Mouse (Mus musculus) heart, embryonic 12.5 days (tissue): ENCODE measurements around the gene Actn1. TPM values are rescaled to one million over a fixed set of nuclear protein-coding genes. Genes with fewer than 3 reads are reported as not detected.

Experiments
- ATAC-seq: fragments of 200-750 bp; cut with Nextera tagmentation; 2 replicates; pipeline ENCODE4 v1.8.0; 2017; ENCODE audit warnings: moderate TSS enrichment, moderate library complexity; ENCODE audit not compliant: insufficient number of reproducible peaks, low FRiP score
- H3K27ac ChIP-seq: fragments of 300-500 bp; sonication (generic); 2 replicates; pipeline ENCODE4 v1.5.1; 2016; ENCODE audit warnings: mild to moderate bottlenecking, moderate library complexity; ENCODE audit not compliant: poor library complexity, severe bottlenecking
- H3K27me3 ChIP-seq: fragments of 300-500 bp; sonication (generic); replicated peaks from 2 replicates; pipeline ENCODE4 v1.6.1; 2016; ENCODE audit warnings: mild to moderate bottlenecking, moderate library complexity
- H3K36me3 ChIP-seq: fragments of 300-500 bp; sonication (generic); 2 replicates; pipeline ENCODE4 v1.6.1; 2016; ENCODE audit warnings: mild to moderate bottlenecking, moderate library complexity
- H3K4me1 ChIP-seq: fragments of 300-500 bp; sonication (generic); replicated peaks from 2 replicates; pipeline ENCODE4 v1.6.1; 2016; ENCODE audit warnings: mild to moderate bottlenecking
- H3K4me2 ChIP-seq: fragments of 300-500 bp; sonication (generic); 2 replicates; pipeline ENCODE4 v1.6.1; 2016; ENCODE audit warnings: mild to moderate bottlenecking, moderate library complexity
- H3K4me3 ChIP-seq: fragments of 300-500 bp; sonication (generic); 2 replicates; pipeline ENCODE4 v1.5.1; 2016; ENCODE audit warnings: mild to moderate bottlenecking
- H3K9ac ChIP-seq: fragments of 300-500 bp; sonication (generic); 2 replicates; pipeline ENCODE4 v1.6.1; 2016; ENCODE audit warnings: mild to moderate bottlenecking, moderate library complexity
- H3K9me3 ChIP-seq: fragments of 300-500 bp; sonication (generic); replicated peaks from 2 replicates; pipeline ENCODE4 v1.6.1; 2016; ENCODE audit warnings: mild to moderate bottlenecking, moderate library complexity
- WGBS: fragments of 180-500 bp; shearing (Covaris S2); methylation state at CpG from one replicate; pipeline ENCODE4 v1.1.7; 2016; 5-methylcytosine and 5-hydroxymethylcytosine counted together
- polyA plus RNA-seq: library from polyadenylated mRNA; unstranded; fragments of >200 nt; fragmentation: Nextera tagmentation; extraction: Ambion mirVana; gene quantifications from 2 replicates; pipeline ENCODE4 v1.2.1, GENCODE M21; 2016

Actn1 gene
- polyA plus RNA-seq, 1 experiment from 2014 or later: 63.6 TPM

GRCm38 (mm10) chr12:80213810-80214209 is 46.4 kb downstream of the Actn1 start:
- ATAC-seq: no peak
- H3K4me3 ChIP-seq: no peak overlapping the region
- peaks cover 94% of the 10 kb centered on the region for H3K4me1 ChIP-seq
- H3K9ac ChIP-seq: no peak overlapping the region
- peaks cover 6% of the 10 kb centered on the region for H3K36me3 ChIP-seq
- 35% methylated on average over 8 of the region's 8 CpGs for WGBS
- H3K4me2 ChIP-seq: no peak overlapping the region
- no peaks in the 10 kb centered on the region for H3K27me3 ChIP-seq
- no peaks in the 10 kb centered on the region for H3K9me3 ChIP-seq
- H3K27ac ChIP-seq: peak overlapping the region; percentile 57; the same call in 1 of the 2 replicates

DNA sequence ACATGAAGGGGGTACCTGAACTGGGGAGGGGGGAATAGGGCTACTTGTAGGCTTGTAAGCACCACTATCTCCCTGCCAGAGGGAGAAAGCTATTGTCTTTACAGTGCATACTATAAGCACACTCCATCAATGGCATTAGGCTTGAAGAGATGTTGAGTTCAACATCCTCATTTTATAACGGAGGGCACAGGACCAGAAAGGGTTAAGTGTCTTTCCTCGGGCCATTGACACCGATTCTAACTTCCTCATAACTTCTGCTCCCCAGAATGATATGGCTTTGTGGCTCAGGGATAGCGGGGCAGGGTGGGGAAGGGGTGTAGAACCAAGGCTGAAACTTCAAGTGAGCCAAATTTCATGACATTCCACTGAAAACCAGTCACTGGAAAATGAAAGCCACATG is 46.9 kb downstream of the Actn1 start:
- Histone ChIP-seq H3K4me1 (peaks cover 94% of the 10 kb centered on the region), H3K27ac (peak overlapping the region; percentile 57; the same call in 1 of the 2 replicates), H3K4me3 (no peak overlapping the region), H3K27me3 (no peaks in the 10 kb centered on the region), H3K4me2 (no peak overlapping the region), H3K36me3 (peaks cover 6% of the 10 kb centered on the region), H3K9ac (no peak overlapping the region), H3K9me3 (no peaks in the 10 kb centered on the region)
- ATAC-seq: no peak
- 36% methylated on average over 4 of the region's 4 CpGs for WGBS

- 46% methylated on average over 4 of the region's 4 CpGs for WGBS
- 0 out of 2 replicates have a peak overlapping the region, but pooled peaks have one; percentile 27 for H3K9ac ChIP-seq
- H3K4me1 ChIP-seq: peaks cover 76% of the 10 kb centered on the region
- H3K9me3 ChIP-seq: no peaks in the 10 kb centered on the region
- no peak for ATAC-seq
- H3K27ac ChIP-seq: peak overlapping the region; percentile 48
- no peak overlapping the region for H3K4me3 ChIP-seq
- no peaks in the 10 kb centered on the region for H3K27me3 ChIP-seq
- H3K36me3 ChIP-seq: peaks cover 23% of the 10 kb centered on the region
- peak overlapping the region; percentile 14; the same call in 1 of the 2 replicates for H3K4me2 ChIP-seq
Measured at GRCm38 (mm10) chr12:80210791-80211612, 49.2 kb downstream of the Actn1 start.

GRCm38 (mm10) chr12:80209914-80210313 is 50.3 kb downstream of the Actn1 start:
- Histone ChIP-seq H3K27ac (peak overlapping the region; percentile 90), H3K27me3 (no peaks in the 10 kb centered on the region), H3K4me1 (peaks cover 68% of the 10 kb centered on the region), H3K4me2 (no peak overlapping the region), H3K9me3 (no peaks in the 10 kb centered on the region), H3K9ac (no peak overlapping the region), H3K4me3 (no peak overlapping the region), H3K36me3 (peaks cover 34% of the 10 kb centered on the region)
- 60% methylated on average over 4 of the region's 4 CpGs for WGBS
- no peak for ATAC-seq

GRCm38 (mm10) chr12:80208126-80208820 is 51.9 kb downstream of the Actn1 start:
- H3K9ac ChIP-seq: peak overlapping the region; percentile 23; the same call in 1 of the 2 replicates
- WGBS: 42% methylated on average over 19 of the region's 19 CpGs
- peaks cover 49% of the 10 kb centered on the region for H3K36me3 ChIP-seq
- peak overlapping the region; percentile 18; the same call in 1 of the 2 replicates for H3K4me2 ChIP-seq
- no peaks in the 10 kb centered on the region for H3K27me3 ChIP-seq
- no peak overlapping the region for H3K4me3 ChIP-seq
- H3K27ac ChIP-seq: peak overlapping the region; percentile 90
- no peak for ATAC-seq
- H3K4me1 ChIP-seq: peaks cover 56% of the 10 kb centered on the region
- no peaks in the 10 kb centered on the region for H3K9me3 ChIP-seq

GRCm38 (mm10) chr12:80203284-80203683 is 56.9 kb downstream of the Actn1 start:
- Histone ChIP-seq H3K27ac (no peak overlapping the region), H3K27me3 (no peaks in the 10 kb centered on the region), H3K4me3 (no peak overlapping the region), H3K36me3 (peaks cover 73% of the 10 kb centered on the region), H3K4me2 (no peak overlapping the region), H3K9me3 (no peaks in the 10 kb centered on the region), H3K9ac (0 out of 2 replicates have a peak overlapping the region, but pooled peaks have one; percentile 6), H3K4me1 (peaks cover 40% of the 10 kb centered on the region)
- ATAC-seq: no peak
- 79% methylated on average over 4 of the region's 4 CpGs for WGBS

- H3K27me3 ChIP-seq: no peaks in the 10 kb centered on the region
- 69% methylated on average over 2 of the region's 2 CpGs for WGBS
- H3K4me1 ChIP-seq: peaks cover 36% of the 10 kb centered on the region
- no peak overlapping the region for H3K4me3 ChIP-seq
- H3K9me3 ChIP-seq: no peaks in the 10 kb centered on the region
- peaks cover 76% of the 10 kb centered on the region for H3K36me3 ChIP-seq
- H3K4me2 ChIP-seq: no peak overlapping the region
- H3K27ac ChIP-seq: peak overlapping the region; percentile 45; the same call in 1 of the 2 replicates
- no peak for ATAC-seq
- H3K9ac ChIP-seq: no peak overlapping the region
Measured at GRCm38 (mm10) chr12:80199738-80200137, 60.4 kb downstream of the Actn1 start.

GRCm38 (mm10) chr12:80198487-80198886 is 61.7 kb downstream of the Actn1 start:
- Histone ChIP-seq H3K27me3 (no peaks in the 10 kb centered on the region), H3K9ac (peak overlapping the region; percentile 37; the same call in 1 of the 2 replicates), H3K9me3 (no peaks in the 10 kb centered on the region), H3K4me1 (peaks cover 36% of the 10 kb centered on the region), H3K36me3 (peaks cover 77% of the 10 kb centered on the region), H3K4me3 (no peak overlapping the region), H3K27ac (peak overlapping the region; percentile 60; the same call in 1 of the 2 replicates), H3K4me2 (no peak overlapping the region)
- 23% methylated on average over 3 of the region's 3 CpGs for WGBS
- ATAC-seq: peak; percentile 51; the same call in 1 of the 2 replicates

GRCm38 (mm10) chr12:80197343-80197742 is 62.8 kb downstream of the Actn1 start:
- H3K9ac ChIP-seq: no peak overlapping the region
- no peak for ATAC-seq
- H3K27me3 ChIP-seq: no peaks in the 10 kb centered on the region
- H3K27ac ChIP-seq: no peak overlapping the region
- no peak overlapping the region for H3K4me2 ChIP-seq
- H3K36me3 ChIP-seq: peaks cover 81% of the 10 kb centered on the region
- peaks cover 25% of the 10 kb centered on the region for H3K4me1 ChIP-seq
- H3K4me3 ChIP-seq: no peak overlapping the region
- no peaks in the 10 kb centered on the region for H3K9me3 ChIP-seq
- 80% methylated on average over 10 of the region's 10 CpGs for WGBS

- WGBS: 79% methylated on average over 5 of the region's 5 CpGs
- ATAC-seq: no peak
- Histone ChIP-seq H3K4me2 (no peak overlapping the region), H3K4me1 (no peaks in the 10 kb centered on the region), H3K27me3 (no peaks in the 10 kb centered on the region), H3K27ac (no peak overlapping the region), H3K9ac (no peak overlapping the region), H3K4me3 (no peak overlapping the region), H3K9me3 (no peaks in the 10 kb centered on the region), H3K36me3 (peaks cover 97% of the 10 kb centered on the region)
Measured at GRCm38 (mm10) chr12:80191806-80192205, 68.4 kb downstream of the Actn1 start.

GRCm38 (mm10) chr12:80191371-80191770 is 68.8 kb downstream of the Actn1 start:
- ATAC-seq: no peak
- Histone ChIP-seq H3K4me2 (no peak overlapping the region), H3K36me3 (peaks cover 97% of the 10 kb centered on the region), H3K27ac (no peak overlapping the region), H3K9ac (no peak overlapping the region), H3K9me3 (no peaks in the 10 kb centered on the region), H3K4me3 (no peak overlapping the region), H3K27me3 (no peaks in the 10 kb centered on the region), H3K4me1 (no peaks in the 10 kb centered on the region)
- 82% methylated on average over 6 of the region's 6 CpGs for WGBS
